Mouse (Mus musculus) stomach, embryonic 14.5 days (tissue): ENCODE measurements at regions not wholly inside any gene's neighbourhood (a gene's known extent, or its start where the extent isn't known, plus 50 kb on each side); places are given as distances from the start of the nearest gene placed in this dataset.

Experiments used
- ATAC-seq: fragments of 200-750 bp; cut with Nextera tagmentation; 2 replicates; pipeline ENCODE4 v1.8.0; 2017; ENCODE audit warnings: low read depth, moderate TSS enrichment; ENCODE audit not compliant: insufficient number of reproducible peaks, insufficient read depth, low FRiP score
- H3K27ac ChIP-seq: fragments of 300-500 bp; sonication (generic); 2 replicates; pipeline ENCODE4 v1.5.1; 2014; ENCODE audit warnings: mild to moderate bottlenecking, low read length, moderate library complexity, mixed read lengths
- H3K27me3 ChIP-seq: fragments of 300-500 bp; sonication (generic); 2 replicates; pipeline ENCODE4 v1.6.1; 2014; ENCODE audit warnings: low read length, control low read depth, mixed read lengths; ENCODE audit not compliant: control insufficient read depth, insufficient read depth
- H3K36me3 ChIP-seq: fragments of 300-500 bp; sonication (generic); 2 replicates; pipeline ENCODE4 v1.6.1; 2014; ENCODE audit warnings: mild to moderate bottlenecking, control low read depth, low read length, moderate library complexity, mixed read lengths; ENCODE audit not compliant: control insufficient read depth, insufficient read depth
- H3K4me1 ChIP-seq: fragments of 300-500 bp; sonication (generic); 2 replicates; pipeline ENCODE4 v1.6.1; 2014; ENCODE audit warnings: low read length, control low read depth, mixed read lengths; ENCODE audit not compliant: control insufficient read depth, insufficient read depth
- H3K4me2 ChIP-seq: fragments of 300-500 bp; sonication (generic); replicated peaks from 2 replicates; pipeline ENCODE4 v1.6.1; 2014; ENCODE audit warnings: low read depth, low read length, control low read depth
- H3K4me3 ChIP-seq: fragments of 300-500 bp; sonication (generic); 2 replicates; pipeline ENCODE4 v1.5.1; 2014; ENCODE audit warnings: low read depth, low read length, control low read depth
- H3K9ac ChIP-seq: fragments of 300-500 bp; sonication (generic); replicated peaks from 2 replicates; pipeline ENCODE4 v1.6.1; 2014; ENCODE audit warnings: low read depth, mild to moderate bottlenecking, control low read depth, low read length, moderate library complexity, mixed read lengths
- H3K9me3 ChIP-seq: fragments of 300-500 bp; sonication (generic); 2 replicates; pipeline ENCODE4 v1.6.1; 2016; ENCODE audit warnings: low read depth, low read length, control low read depth; ENCODE audit not compliant: control insufficient read depth
- WGBS: fragments of 180-500 bp; shearing (Covaris S2); extraction: QIAGEN DNeasy Blood & Tissue Kit; methylation state at CpG from one replicate; pipeline ENCODE4 v1.1.7; 2014; 5-methylcytosine and 5-hydroxymethylcytosine counted together

GRCm38 (mm10) chr5:51839292-51839691 is 271.8 kb upstream of the Ppargc1a start:
- H3K4me2 ChIP-seq = no peak overlapping the region
- H3K9me3 ChIP-seq = no peaks in the 10 kb centered on the region
- no peak overlapping the region for H3K4me3 ChIP-seq
- H3K27me3 ChIP-seq = no peaks in the 10 kb centered on the region
- H3K9ac ChIP-seq = no peak overlapping the region
- H3K27ac ChIP-seq = no peak overlapping the region
- no peaks in the 10 kb centered on the region for H3K4me1 ChIP-seq
- 60% methylated on average over 4 of the region's 4 CpGs for WGBS
- no peaks in the 10 kb centered on the region for H3K36me3 ChIP-seq
- no peak for ATAC-seq

GRCm38 (mm10) chr5:51830551-51830950 is 263.0 kb upstream of the Ppargc1a start:
- no peaks in the 10 kb centered on the region for H3K36me3 ChIP-seq
- no peaks in the 10 kb centered on the region for H3K9me3 ChIP-seq
- no peak for ATAC-seq
- no peak overlapping the region for H3K9ac ChIP-seq
- no peak overlapping the region for H3K27ac ChIP-seq
- no peak overlapping the region for H3K4me2 ChIP-seq
- no peaks in the 10 kb centered on the region for H3K27me3 ChIP-seq
- H3K4me3 ChIP-seq = no peak overlapping the region
- 61% methylated on average over 6 of the region's 6 CpGs for WGBS
- H3K4me1 ChIP-seq = no peaks in the 10 kb centered on the region

GRCm38 (mm10) chr5:51830015-51830414 is 262.5 kb upstream of the Ppargc1a start:
- H3K4me3 ChIP-seq = no peak overlapping the region
- H3K4me2 ChIP-seq = no peak overlapping the region
- H3K36me3 ChIP-seq = no peaks in the 10 kb centered on the region
- H3K27ac ChIP-seq = no peak overlapping the region
- WGBS = 58% methylated on average over 2 of the region's 2 CpGs
- no peaks in the 10 kb centered on the region for H3K4me1 ChIP-seq
- no peak for ATAC-seq
- no peaks in the 10 kb centered on the region for H3K9me3 ChIP-seq
- H3K9ac ChIP-seq = no peak overlapping the region
- H3K27me3 ChIP-seq = no peaks in the 10 kb centered on the region

DNA sequence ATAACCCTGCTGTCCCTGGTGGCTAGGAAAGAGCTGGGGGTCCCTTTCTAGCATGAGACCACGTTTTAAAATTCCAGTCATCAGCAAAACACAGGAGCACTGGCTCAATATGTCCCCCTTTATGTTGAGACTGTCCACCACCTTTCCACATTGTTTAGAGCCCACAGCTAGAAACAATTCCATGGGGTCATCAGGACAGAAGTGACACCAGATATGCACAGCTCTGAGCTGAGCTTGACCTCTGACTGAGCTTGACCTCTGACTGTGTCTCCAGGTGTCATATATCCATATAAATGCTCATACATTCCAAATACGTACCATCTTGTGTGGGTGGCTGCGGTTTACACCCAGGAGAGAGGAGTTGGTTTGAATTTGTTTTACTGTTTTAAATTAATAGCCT is 262.1 kb upstream of the Ppargc1a start:
- Histone ChIP-seq H3K9me3 (no peaks in the 10 kb centered on the region), H3K36me3 (no peaks in the 10 kb centered on the region), H3K4me1 (no peaks in the 10 kb centered on the region), H3K27ac (no peak overlapping the region), H3K4me2 (no peak overlapping the region), H3K9ac (no peak overlapping the region), H3K27me3 (no peaks in the 10 kb centered on the region), H3K4me3 (no peak overlapping the region)
- WGBS = 48% methylated on average over 3 of the region's 3 CpGs
- ATAC-seq = no peak

DNA sequence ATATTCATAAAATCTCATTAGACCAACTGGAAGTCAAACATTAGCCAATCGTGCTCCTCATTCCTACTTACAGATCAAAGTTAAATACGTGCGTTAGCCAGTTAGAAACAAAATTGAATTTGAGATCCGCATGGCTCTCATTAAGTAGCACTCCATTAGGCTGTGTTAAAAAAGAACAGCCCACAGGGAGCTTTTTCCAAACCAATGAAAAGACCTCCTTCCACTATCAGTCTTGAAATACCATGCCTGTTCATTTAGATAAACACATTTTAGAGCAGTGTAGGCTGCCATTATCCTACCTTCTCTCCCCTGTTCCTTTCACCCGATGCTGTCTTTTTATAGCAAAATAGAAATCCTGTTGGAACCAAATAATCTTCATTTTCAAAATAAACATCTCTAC is 261.5 kb upstream of the Ppargc1a start:
- Histone ChIP-seq H3K4me3 (no peak overlapping the region), H3K9ac (no peak overlapping the region), H3K4me2 (no peak overlapping the region), H3K27me3 (no peaks in the 10 kb centered on the region), H3K36me3 (no peaks in the 10 kb centered on the region), H3K27ac (no peak overlapping the region), H3K4me1 (no peaks in the 10 kb centered on the region), H3K9me3 (no peaks in the 10 kb centered on the region)
- WGBS = 64% methylated on average over 5 of the region's 5 CpGs
- no peak for ATAC-seq

- no peak for ATAC-seq
- Histone ChIP-seq H3K27ac (no peak overlapping the region), H3K27me3 (no peaks in the 10 kb centered on the region), H3K9me3 (no peaks in the 10 kb centered on the region), H3K9ac (no peak overlapping the region), H3K4me3 (no peak overlapping the region), H3K36me3 (no peaks in the 10 kb centered on the region), H3K4me1 (no peaks in the 10 kb centered on the region), H3K4me2 (no peak overlapping the region)
- 83% methylated on average over 1 of the region's 1 CpGs for WGBS
Observed at GRCm38 (mm10) chr5:51826269-51826668, 258.7 kb upstream of the Ppargc1a start.

DNA sequence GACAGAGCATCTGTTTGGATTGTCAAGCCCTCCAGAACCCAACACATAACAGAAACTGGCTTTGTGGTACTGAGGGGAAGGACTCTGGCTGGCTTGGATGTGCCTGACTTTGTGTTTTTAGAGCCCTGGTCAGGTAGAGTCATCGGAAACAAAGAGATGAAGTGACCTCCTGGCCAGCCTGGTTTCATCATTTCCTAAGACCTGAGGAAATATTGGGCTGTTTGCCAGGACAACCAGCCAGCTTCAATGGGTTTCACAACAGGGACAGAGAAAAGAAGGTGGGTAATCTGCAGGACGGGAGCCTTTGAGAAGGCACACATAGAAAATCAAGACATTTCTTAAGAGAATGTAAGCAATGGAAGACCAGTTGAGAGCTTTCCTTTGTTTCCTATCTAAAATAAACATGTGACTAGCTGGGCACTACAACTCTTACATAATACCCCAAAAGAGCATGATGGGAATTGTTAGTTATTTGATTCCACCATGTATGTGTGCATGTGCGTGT is 258.1 kb upstream of the Ppargc1a start:
- H3K9me3 ChIP-seq = no peaks in the 10 kb centered on the region
- 79% methylated on average over 3 of the region's 3 CpGs for WGBS
- H3K4me1 ChIP-seq = no peaks in the 10 kb centered on the region
- ATAC-seq = no peak
- no peak overlapping the region for H3K9ac ChIP-seq
- H3K4me2 ChIP-seq = no peak overlapping the region
- no peaks in the 10 kb centered on the region for H3K27me3 ChIP-seq
- H3K27ac ChIP-seq = no peak overlapping the region
- no peaks in the 10 kb centered on the region for H3K36me3 ChIP-seq
- H3K4me3 ChIP-seq = no peak overlapping the region

GRCm38 (mm10) chr5:51824731-51825130 is 257.2 kb upstream of the Ppargc1a start:
- no peaks in the 10 kb centered on the region for H3K9me3 ChIP-seq
- no peak overlapping the region for H3K4me3 ChIP-seq
- 67% methylated on average over 4 of the region's 4 CpGs for WGBS
- H3K4me1 ChIP-seq = no peaks in the 10 kb centered on the region
- no peak overlapping the region for H3K27ac ChIP-seq
- no peak overlapping the region for H3K9ac ChIP-seq
- H3K27me3 ChIP-seq = no peaks in the 10 kb centered on the region
- no peaks in the 10 kb centered on the region for H3K36me3 ChIP-seq
- no peak for ATAC-seq
- no peak overlapping the region for H3K4me2 ChIP-seq

- no peak for ATAC-seq
- Histone ChIP-seq H3K9ac (no peak overlapping the region), H3K4me3 (no peak overlapping the region), H3K4me1 (no peaks in the 10 kb centered on the region), H3K4me2 (no peak overlapping the region), H3K27ac (no peak overlapping the region), H3K36me3 (no peaks in the 10 kb centered on the region), H3K9me3 (no peaks in the 10 kb centered on the region), H3K27me3 (no peaks in the 10 kb centered on the region)
- 72% methylated on average over 2 of the region's 2 CpGs for WGBS
Observed at GRCm38 (mm10) chr5:51823657-51824056, 256.1 kb upstream of the Ppargc1a start.
